ENCODE assay signal across 9 mouse cellular contexts in genomic region chr11:48838879-48839680, GRCm38 (mm10). TPM values are rescaled to one million over a fixed set of nuclear protein-coding genes. Genes with fewer than 3 reads are reported as not detected.
DNase-seq lines count a peak whose midpoint lies in the region; ATAC-seq and TF ChIP-seq lines count a peak whose summit lies in the region.
"Had no signal": no experiment of that assay in that cellular context is flagged by ENCODE, and none has a peak within 500 bp of the region (broad histone marks: within the 10 kb centered on the region; RNA-seq: fewer than 3 reads in every experiment).

No protein-coding gene starts in this region.

- peaks cover 6% of the 10 kb centered on the region; the same call in 1 of the 2 replicates for H3K27me3 ChIP-seq in liver, embryonic 11.5 days (replicated peaks; ENCODE audit: control insufficient read depth, insufficient read depth, low read length)
- 0 out of 2 replicates have a peak, but pooled peaks cover 11% of the 10 kb centered on the region for H3K27me3 ChIP-seq in liver, postnatal 0 days (ENCODE audit: insufficient read depth, low read length)
- no peaks in the 10 kb centered on the region for H3K27me3 ChIP-seq in embryonic facial prominence, embryonic 11.5 days (ENCODE audit: control insufficient read depth, insufficient read depth, low read length)
- 0 out of 2 replicates have a peak, but pooled peaks cover 7% of the 10 kb centered on the region for H3K27me3 ChIP-seq in intestine, embryonic 14.5 days (replicated peaks; ENCODE audit: control insufficient read depth, insufficient read depth, low read length)
- H3K27me3 ChIP-seq in neural tube, embryonic 13.5 days: peaks cover 32% of the 10 kb centered on the region

- H3K36me3 ChIP-seq in liver, embryonic 11.5 days (ENCODE audit: control insufficient read depth, insufficient read depth, low read length): no peaks in the 10 kb centered on the region
- no peaks in the 10 kb centered on the region for H3K36me3 ChIP-seq in liver, postnatal 0 days (replicated peaks; ENCODE audit: insufficient read depth, low read length)
- H3K36me3 ChIP-seq in embryonic facial prominence, embryonic 11.5 days (replicated peaks; ENCODE audit: control insufficient read depth, insufficient read depth, low read depth, low read length): no peaks in the 10 kb centered on the region
- no peaks in the 10 kb centered on the region for H3K36me3 ChIP-seq in intestine, embryonic 14.5 days (ENCODE audit: control insufficient read depth, insufficient read depth, low read length)
- H3K36me3 ChIP-seq in neural tube, embryonic 13.5 days: no peaks in the 10 kb centered on the region

- no peak for ATAC-seq in liver, embryonic 11.5 days (replicated peaks; ENCODE audit: low FRiP score)
- ATAC-seq in liver, postnatal 0 days: no peak
- ATAC-seq in embryonic facial prominence, embryonic 11.5 days (replicated peaks; ENCODE audit: insufficient number of reproducible peaks, low FRiP score, low TSS enrichment, low read depth): no peak
- no peak for ATAC-seq in intestine, embryonic 14.5 days (replicated peaks; ENCODE audit: low FRiP score, low TSS enrichment, low read depth)
- ATAC-seq in neural tube, embryonic 13.5 days (ENCODE audit: low read depth): no peak
- ATAC-seq in erythroid progenitor cell, adult 5-6 weeks (replicated peaks; ENCODE audit: low FRiP score, poor library complexity, severe bottlenecking): no peak

- no peak for DNase-seq in liver, embryonic 11.5 days (ENCODE audit: low spot score)
- no peak for DNase-seq in liver, postnatal 0 days
- DNase-seq in embryonic facial prominence, embryonic 11.5 days (ENCODE audit: low spot score): no peak
- no peak for DNase-seq in intestine, embryonic 14.5 days (ENCODE audit: low spot score)
- no peak for DNase-seq in embryo, embryonic 10 days (ENCODE audit: low spot score)
- no peak for DNase-seq in adrenal gland, postnatal 25 days
- DNase-seq: adrenal gland, postnatal 10 days had no signal

- H3K4me1 ChIP-seq in liver, embryonic 11.5 days (replicated peaks; ENCODE audit: control insufficient read depth, insufficient read depth, low read length): peaks cover 11% of the 10 kb centered on the region
- H3K4me1 ChIP-seq in liver, postnatal 0 days (ENCODE audit: insufficient read depth): peaks cover 16% of the 10 kb centered on the region
- H3K4me1 ChIP-seq in embryonic facial prominence, embryonic 11.5 days (ENCODE audit: control insufficient read depth, insufficient read depth, low read length): no peaks in the 10 kb centered on the region; the same call in 1 of the 2 replicates
- peaks cover 11% of the 10 kb centered on the region for H3K4me1 ChIP-seq in intestine, embryonic 14.5 days (replicated peaks; ENCODE audit: control insufficient read depth, insufficient read depth, low read length)
- peaks cover 17% of the 10 kb centered on the region for H3K4me1 ChIP-seq in neural tube, embryonic 13.5 days (replicated peaks)

- no peak for TF ChIP-seq CTCF in liver, postnatal 0 days (IDR thresholded peaks at IDR 0.05; ENCODE audit: low read depth)

- 70% methylated on average over 10 of the region's 10 CpGs for WGBS in liver, embryonic 11.5 days
- 79% methylated on average over 10 of the region's 10 CpGs for WGBS in liver, postnatal 0 days (ENCODE audit: insufficient replicate concordance)
- 66% methylated on average over 10 of the region's 10 CpGs for WGBS in embryonic facial prominence, embryonic 11.5 days
- 73% methylated on average over 10 of the region's 10 CpGs for WGBS in intestine, embryonic 14.5 days
- WGBS in neural tube, embryonic 13.5 days: 71% methylated on average over 10 of the region's 10 CpGs

- H3K9me3 ChIP-seq in liver, embryonic 11.5 days (ENCODE audit: control insufficient read depth, low read length): no peaks in the 10 kb centered on the region
- H3K9me3 ChIP-seq in liver, postnatal 0 days (ENCODE audit: low read length): no peaks in the 10 kb centered on the region
- no peaks in the 10 kb centered on the region for H3K9me3 ChIP-seq in embryonic facial prominence, embryonic 11.5 days (replicated peaks; ENCODE audit: control insufficient read depth, low read length)
- no peaks in the 10 kb centered on the region for H3K9me3 ChIP-seq in intestine, embryonic 14.5 days (ENCODE audit: control insufficient read depth, low read length)
- no peaks in the 10 kb centered on the region for H3K9me3 ChIP-seq in neural tube, embryonic 13.5 days

- no peak for TF ChIP-seq EP300 in liver, postnatal 0 days (IDR thresholded peaks at IDR 0.05; ENCODE audit: low read depth)

- no peak overlapping the region for H3K9ac ChIP-seq in liver, embryonic 11.5 days (ENCODE audit: low read depth, low read length)
- no peak overlapping the region for H3K9ac ChIP-seq in liver, postnatal 0 days (replicated peaks)
- H3K9ac ChIP-seq in embryonic facial prominence, embryonic 11.5 days (replicated peaks; ENCODE audit: low read length): no peak overlapping the region
- H3K9ac ChIP-seq in intestine, embryonic 14.5 days (ENCODE audit: low read length): no peak overlapping the region
- no peak overlapping the region for H3K9ac ChIP-seq in neural tube, embryonic 13.5 days

- H3K4me2 ChIP-seq in liver, embryonic 11.5 days: peak overlapping the region; percentile 99
- no peak overlapping the region for H3K4me2 ChIP-seq in liver, postnatal 0 days (ENCODE audit: low read depth, low read length)
- peak overlapping the region; percentile 91 for H3K4me2 ChIP-seq in embryonic facial prominence, embryonic 11.5 days (ENCODE audit: low read depth, low read length)
- peak overlapping the region; percentile 65 for H3K4me2 ChIP-seq in intestine, embryonic 14.5 days (ENCODE audit: low read length)
- H3K4me2 ChIP-seq in neural tube, embryonic 13.5 days: peak overlapping the region; percentile 84

- no peak overlapping the region for H3K4me3 ChIP-seq in liver, embryonic 11.5 days (ENCODE audit: low read depth, low read length)
- H3K4me3 ChIP-seq in liver, postnatal 0 days (ENCODE audit: low read depth, low read length): no peak overlapping the region
- H3K4me3 ChIP-seq in embryonic facial prominence, embryonic 11.5 days (ENCODE audit: low read depth, low read length): no peak overlapping the region
- 0 out of 2 replicates have a peak overlapping the region, but pooled peaks have one; percentile 92 for H3K4me3 ChIP-seq in intestine, embryonic 14.5 days (ENCODE audit: low read depth, low read length)
- peak overlapping the region; percentile 90 for H3K4me3 ChIP-seq in neural tube, embryonic 13.5 days

- no peak overlapping the region for H3K27ac ChIP-seq in liver, embryonic 11.5 days (ENCODE audit: low read depth, low read length)
- no peak overlapping the region for H3K27ac ChIP-seq in liver, postnatal 0 days (ENCODE audit: low read depth)
- no peak overlapping the region for H3K27ac ChIP-seq in embryonic facial prominence, embryonic 11.5 days (replicated peaks; ENCODE audit: low read depth, low read length)
- H3K27ac ChIP-seq in intestine, embryonic 14.5 days (ENCODE audit: low read depth): no peak overlapping the region
- no peak overlapping the region for H3K27ac ChIP-seq in neural tube, embryonic 13.5 days (replicated peaks)

RNA-seq across cellular contexts. Expression of gene Gm12184, which starts 12.6 kb away (rescaled TPM):
- polyA plus RNA-seq in liver, embryonic 11.5 days (2014; fragmentation: Nextera tagmentation; extraction: Ambion mirVana): 6.2 and 7.6 TPM in 2 replicates
- polyA plus RNA-seq in liver, postnatal 0 days (2015; fragmentation: Nextera tagmentation; extraction: Ambion mirVana): 4.9 and 5.0 TPM in 2 replicates
- 7.7 and 14.0 TPM in 2 replicates for polyA plus RNA-seq in embryonic facial prominence, embryonic 11.5 days (2014; fragmentation: Nextera tagmentation; extraction: Ambion mirVana)
- 3.9 and 4.1 TPM in 2 replicates for polyA plus RNA-seq in intestine, embryonic 14.5 days (2014; fragmentation: Nextera tagmentation; extraction: Ambion mirVana)
- 3.2 and 4.3 TPM in 2 replicates for polyA plus RNA-seq in neural tube, embryonic 13.5 days (2015; fragmentation: Nextera tagmentation; extraction: Ambion mirVana)
- total RNA-seq in erythroid progenitor cell, adult 5-6 weeks (2015; ENCODE audit: low replicate concordance): 2.9 TPM in 1 of 2 replicates, not detected in the other
- 9.6 TPM in 1 of 2 replicates, not detected in the other for total RNA-seq in erythroid progenitor cell, adult 5-6 weeks (2017; ENCODE audit: low replicate concordance)
- total RNA-seq in adrenal gland, postnatal 25 days (2021): 2.3 and 3.6 TPM in 2 replicates

RNA-seq across cellular contexts. Expression of gene Trim7, which starts 13.1 kb away (rescaled TPM):
- 0.18 and 0.38 TPM in 2 replicates for polyA plus RNA-seq in liver, embryonic 11.5 days (2014; fragmentation: Nextera tagmentation; extraction: Ambion mirVana)
- 0.48 and 0.52 TPM in 2 replicates for polyA plus RNA-seq in liver, postnatal 0 days (2015; fragmentation: Nextera tagmentation; extraction: Ambion mirVana)
- 0.27 and 0.33 TPM in 2 replicates for polyA plus RNA-seq in embryonic facial prominence, embryonic 11.5 days (2014; fragmentation: Nextera tagmentation; extraction: Ambion mirVana)
- 1.4 and 1.5 TPM in 2 replicates for polyA plus RNA-seq in intestine, embryonic 14.5 days (2014; fragmentation: Nextera tagmentation; extraction: Ambion mirVana)
- 1.2 TPM in 2 replicates for polyA plus RNA-seq in neural tube, embryonic 13.5 days (2015; fragmentation: Nextera tagmentation; extraction: Ambion mirVana)
- 0.42 TPM in 1 of 2 replicates, not detected in the other for total RNA-seq in erythroid progenitor cell, adult 5-6 weeks (2015; ENCODE audit: low replicate concordance)
- 1.0 TPM in 1 of 2 replicates, not detected in the other for total RNA-seq in erythroid progenitor cell, adult 5-6 weeks (2017; ENCODE audit: low replicate concordance)
- total RNA-seq in adrenal gland, postnatal 25 days (2021): 16.9 and 17.6 TPM in 2 replicates

RNA-seq across cellular contexts. Expression of gene Trim41, which starts 21.9 kb away (rescaled TPM):
- polyA plus RNA-seq in liver, embryonic 11.5 days (2014; fragmentation: Nextera tagmentation; extraction: Ambion mirVana): 3.5 and 4.5 TPM in 2 replicates
- 2.2 and 2.3 TPM in 2 replicates for polyA plus RNA-seq in liver, postnatal 0 days (2015; fragmentation: Nextera tagmentation; extraction: Ambion mirVana)
- polyA plus RNA-seq in embryonic facial prominence, embryonic 11.5 days (2014; fragmentation: Nextera tagmentation; extraction: Ambion mirVana): 3.2 and 3.8 TPM in 2 replicates
- polyA plus RNA-seq in intestine, embryonic 14.5 days (2014; fragmentation: Nextera tagmentation; extraction: Ambion mirVana): 5.0 and 6.2 TPM in 2 replicates
- polyA plus RNA-seq in neural tube, embryonic 13.5 days (2015; fragmentation: Nextera tagmentation; extraction: Ambion mirVana): 6.2 and 6.9 TPM in 2 replicates
- 8.8 and 10.1 TPM in 2 replicates for total RNA-seq in erythroid progenitor cell, adult 5-6 weeks (2015; ENCODE audit: low replicate concordance)
- 17.5 and 41.5 TPM in 2 replicates for total RNA-seq in erythroid progenitor cell, adult 5-6 weeks (2017; ENCODE audit: low replicate concordance)
- total RNA-seq in adrenal gland, postnatal 25 days (2021): 48.6 and 53.0 TPM in 2 replicates

RNA-seq across cellular contexts. Expression of gene Irgm1, which starts 32.4 kb away (rescaled TPM):
- 15.2 and 17.2 TPM in 2 replicates for polyA plus RNA-seq in liver, embryonic 11.5 days (2014; fragmentation: Nextera tagmentation; extraction: Ambion mirVana)
- polyA plus RNA-seq in liver, postnatal 0 days (2015; fragmentation: Nextera tagmentation; extraction: Ambion mirVana): 42.7 and 44.1 TPM in 2 replicates
- 2.0 and 2.8 TPM in 2 replicates for polyA plus RNA-seq in embryonic facial prominence, embryonic 11.5 days (2014; fragmentation: Nextera tagmentation; extraction: Ambion mirVana)
- polyA plus RNA-seq in intestine, embryonic 14.5 days (2014; fragmentation: Nextera tagmentation; extraction: Ambion mirVana): 14.7 and 16.2 TPM in 2 replicates
- 3.2 TPM in 2 replicates for polyA plus RNA-seq in neural tube, embryonic 13.5 days (2015; fragmentation: Nextera tagmentation; extraction: Ambion mirVana)
- total RNA-seq in erythroid progenitor cell, adult 5-6 weeks (2015; ENCODE audit: low replicate concordance): 50.3 and 55.5 TPM in 2 replicates
- total RNA-seq in erythroid progenitor cell, adult 5-6 weeks (2017; ENCODE audit: low replicate concordance): 51.0 and 53.7 TPM in 2 replicates
- 18.7 and 22.6 TPM in 2 replicates for total RNA-seq in adrenal gland, postnatal 25 days (2021)

RNA-seq across cellular contexts. Expression of gene Rack1, which starts 38.9 kb away (rescaled TPM):
- polyA plus RNA-seq in liver, embryonic 11.5 days (2014; fragmentation: Nextera tagmentation; extraction: Ambion mirVana): 1,154 and 1,248 TPM in 2 replicates
- 397 and 398 TPM in 2 replicates for polyA plus RNA-seq in liver, postnatal 0 days (2015; fragmentation: Nextera tagmentation; extraction: Ambion mirVana)
- 755 and 775 TPM in 2 replicates for polyA plus RNA-seq in embryonic facial prominence, embryonic 11.5 days (2014; fragmentation: Nextera tagmentation; extraction: Ambion mirVana)
- 1,049 and 1,145 TPM in 2 replicates for polyA plus RNA-seq in intestine, embryonic 14.5 days (2014; fragmentation: Nextera tagmentation; extraction: Ambion mirVana)
- 411 and 432 TPM in 2 replicates for polyA plus RNA-seq in neural tube, embryonic 13.5 days (2015; fragmentation: Nextera tagmentation; extraction: Ambion mirVana)
- 648 and 827 TPM in 2 replicates for total RNA-seq in erythroid progenitor cell, adult 5-6 weeks (2015; ENCODE audit: low replicate concordance)
- 220 and 369 TPM in 2 replicates for total RNA-seq in erythroid progenitor cell, adult 5-6 weeks (2017; ENCODE audit: low replicate concordance)
- total RNA-seq in adrenal gland, postnatal 25 days (2021): 598 and 671 TPM in 2 replicates

Comparison
In these comparisons a context has a peak if more than half of its experiments do, and no peak if none do; other contexts are left out.
1. H3K4me3 ChIP-seq: peak in intestine, embryonic 14.5 days (single experiment) and neural tube, embryonic 13.5 days (single experiment); none in liver, embryonic 11.5 days (single experiment), liver, postnatal 0 days (single experiment) and embryonic facial prominence, embryonic 11.5 days (single experiment).